Mouse (Mus musculus): ENCODE data around the gene Tcf20. TPM values are rescaled to one million over a fixed set of nuclear protein-coding genes. Genes with fewer than 3 reads are reported as not detected.
A peak's percentile ranks its signal among the peaks of the same experiment; 100 is the strongest.

Tcf20 gene
- polyA plus RNA-seq, 1 experiment from 2014 or later: 8.6 TPM

DNA sequence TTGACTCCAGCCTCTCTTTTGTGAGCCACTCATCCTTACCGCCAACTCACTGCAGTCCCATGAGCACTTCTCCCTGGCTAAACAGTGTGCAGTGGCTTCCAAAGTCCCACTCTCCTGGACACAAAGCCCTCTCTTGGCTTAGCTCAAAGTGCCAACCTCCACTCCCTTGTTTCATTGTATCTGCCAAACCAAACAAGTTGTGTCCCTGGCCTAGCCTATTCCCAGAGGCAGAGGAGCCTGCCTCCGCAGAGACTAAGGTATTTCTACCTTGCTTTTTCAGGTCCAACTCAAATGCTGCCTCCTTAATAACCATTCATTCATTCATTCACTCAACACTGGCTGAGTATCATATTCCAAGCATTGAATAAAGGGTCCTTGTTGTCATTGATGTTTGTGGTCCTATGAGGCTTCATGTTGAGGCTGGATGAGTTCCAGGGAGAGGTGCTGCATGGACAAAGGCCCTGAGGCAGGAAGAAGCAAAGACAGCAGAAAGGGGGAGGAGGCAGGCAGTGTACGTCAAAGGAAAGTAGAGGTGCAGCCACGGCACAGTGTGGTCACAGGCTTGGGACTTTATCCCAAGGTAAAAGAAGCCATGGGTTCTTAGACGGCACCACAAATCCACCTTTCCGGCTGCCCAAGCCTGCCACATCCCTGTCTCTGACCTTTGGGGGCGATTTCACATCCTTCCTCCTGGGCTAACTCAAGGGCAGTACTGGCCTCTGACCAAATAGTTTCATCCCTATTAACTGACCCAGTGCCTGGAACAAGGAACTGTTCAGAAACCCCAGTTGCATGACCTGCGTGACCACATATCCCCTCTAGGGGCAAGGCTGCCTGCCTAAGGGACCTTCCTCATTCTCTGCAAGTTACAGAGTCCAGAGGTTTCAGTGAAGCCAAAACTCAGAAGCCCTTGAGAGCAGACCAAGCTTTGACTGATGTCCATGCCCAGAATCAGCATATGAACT, 82.0 kb downstream of the Tcf20 start:
- H3K9me3 ChIP-seq: no peaks in the 10 kb centered on the region
- H3K4me2 ChIP-seq: no peak overlapping the region
- H3K27me3 ChIP-seq (replicated peaks): no peaks in the 10 kb centered on the region
- peaks cover 18% of the 10 kb centered on the region for H3K4me1 ChIP-seq
- ATAC-seq (ENCODE audit: insufficient read depth, low FRiP score, low read depth): no peak
- H3K4me3 ChIP-seq (replicated peaks): no peak overlapping the region
- no peak overlapping the region for H3K27ac ChIP-seq
- no peak overlapping the region for H3K9ac ChIP-seq
- WGBS: 78% methylated on average over 8 of the region's 8 CpGs
- H3K36me3 ChIP-seq: no peaks in the 10 kb centered on the region

DNA sequence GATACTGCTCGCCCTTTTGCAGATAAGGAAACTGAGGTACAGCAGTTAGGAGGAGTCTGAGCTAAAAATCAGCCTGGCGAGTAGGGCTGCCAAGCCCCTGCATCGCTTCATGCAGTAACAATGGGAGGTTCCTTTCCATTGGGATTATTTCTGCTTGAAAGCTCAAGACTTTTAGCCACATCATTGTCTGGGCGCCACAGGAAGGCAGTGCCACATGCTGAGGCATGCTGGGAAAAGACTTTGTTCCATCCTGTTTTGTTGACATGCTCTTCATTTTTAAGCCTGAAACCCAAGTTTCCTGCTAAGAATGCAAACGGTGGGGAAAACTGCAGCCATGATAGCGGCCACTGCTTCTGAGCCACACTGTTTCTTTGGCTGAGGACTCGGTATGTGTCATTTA, 83.1 kb downstream of the Tcf20 start:
- Histone ChIP-seq H3K36me3 (no peaks in the 10 kb centered on the region), H3K4me2 (no peak overlapping the region), H3K27ac (no peak overlapping the region), H3K4me3 (replicated peaks) (no peak overlapping the region), H3K4me1 (peaks cover 27% of the 10 kb centered on the region), H3K27me3 (replicated peaks) (no peaks in the 10 kb centered on the region), H3K9me3 (no peaks in the 10 kb centered on the region), H3K9ac (no peak overlapping the region)
- no peak for ATAC-seq (ENCODE audit: insufficient read depth, low FRiP score, low read depth)
- WGBS: 63% methylated on average over 7 of the region's 7 CpGs

DNA sequence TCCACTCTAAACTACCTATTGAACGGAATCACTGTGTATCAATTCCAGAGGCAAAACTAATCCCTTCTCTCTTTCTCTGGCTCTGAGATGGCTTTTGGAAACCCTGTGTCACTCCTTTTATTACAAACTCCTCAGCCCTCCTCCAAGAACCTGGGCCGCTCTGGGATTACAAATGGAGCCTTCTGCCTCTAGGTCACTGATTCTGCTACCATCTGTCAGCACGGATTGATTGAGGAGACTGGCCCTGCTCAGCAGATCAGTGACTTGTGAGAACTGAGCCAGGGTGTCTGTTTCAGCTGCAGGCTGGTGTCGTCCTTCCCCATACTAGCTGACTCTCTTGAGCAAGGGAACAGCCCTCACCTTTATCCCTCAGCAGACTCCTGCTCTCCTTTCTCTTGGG, 85.2 kb downstream of the Tcf20 start:
- H3K36me3 ChIP-seq: no peaks in the 10 kb centered on the region
- H3K27me3 ChIP-seq (replicated peaks): no peaks in the 10 kb centered on the region
- H3K4me2 ChIP-seq: no peak overlapping the region
- H3K27ac ChIP-seq: no peak overlapping the region
- no peaks in the 10 kb centered on the region for H3K9me3 ChIP-seq
- no peak overlapping the region for H3K4me3 ChIP-seq (replicated peaks)
- no peak overlapping the region for H3K9ac ChIP-seq
- peaks cover 35% of the 10 kb centered on the region for H3K4me1 ChIP-seq
- 54% methylated on average over 4 of the region's 4 CpGs for WGBS
- ATAC-seq (ENCODE audit: insufficient read depth, low FRiP score, low read depth): no peak

DNA sequence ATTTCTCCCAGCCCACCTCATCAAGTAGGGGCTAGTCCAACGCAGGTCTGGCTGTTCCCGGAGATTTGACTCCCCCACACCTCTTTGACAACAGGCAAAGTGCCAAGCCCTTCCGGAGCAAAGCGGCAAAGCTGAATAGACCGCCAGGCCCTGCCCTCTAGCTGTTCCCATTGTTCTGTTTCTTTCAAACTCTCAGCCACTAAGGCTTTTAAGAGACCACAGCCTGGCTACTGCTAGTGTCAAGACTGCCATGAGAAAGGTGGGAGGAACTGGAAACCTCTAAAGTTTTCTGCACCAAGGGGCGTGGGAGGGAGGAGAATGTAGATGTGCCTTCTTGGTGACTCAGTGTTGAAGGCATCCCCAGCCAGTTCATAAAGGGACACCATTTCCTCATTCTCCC, 86.4 kb downstream of the Tcf20 start:
- Histone ChIP-seq H3K4me2 (no peak overlapping the region), H3K36me3 (no peaks in the 10 kb centered on the region), H3K27ac (no peak overlapping the region), H3K4me3 (replicated peaks) (no peak overlapping the region), H3K9ac (no peak overlapping the region), H3K4me1 (peaks cover 31% of the 10 kb centered on the region), H3K9me3 (no peaks in the 10 kb centered on the region), H3K27me3 (replicated peaks) (no peaks in the 10 kb centered on the region)
- 29% methylated on average over 6 of the region's 6 CpGs for WGBS
- ATAC-seq (ENCODE audit: insufficient read depth, low FRiP score, low read depth): no peak

DNA sequence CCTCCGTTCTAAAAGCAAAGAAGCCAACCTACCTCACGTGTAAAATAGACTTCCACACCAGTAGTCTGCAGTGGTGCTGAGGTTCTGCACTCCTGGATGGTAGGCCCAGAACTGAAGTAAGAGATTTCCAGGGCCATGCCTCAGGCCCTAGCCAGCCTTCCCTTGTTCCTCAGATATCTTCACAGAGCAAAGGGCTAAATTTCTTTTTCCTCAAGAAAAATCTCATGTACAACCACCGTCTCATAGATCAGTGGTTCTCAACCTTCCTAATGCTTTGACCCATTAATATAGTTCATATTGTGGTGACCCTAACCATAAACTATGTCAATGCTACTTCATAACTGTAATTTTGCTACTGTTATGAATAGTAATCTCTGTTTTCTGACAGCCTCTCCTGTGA, 87.3 kb downstream of the Tcf20 start:
- no peak for ATAC-seq (ENCODE audit: insufficient read depth, low FRiP score, low read depth)
- no peaks in the 10 kb centered on the region for H3K36me3 ChIP-seq
- H3K9ac ChIP-seq: no peak overlapping the region
- H3K4me2 ChIP-seq: peak overlapping the region; percentile 83
- 34% methylated on average over 3 of the region's 3 CpGs for WGBS
- no peaks in the 10 kb centered on the region for H3K9me3 ChIP-seq
- H3K4me3 ChIP-seq (replicated peaks): peak overlapping the region; percentile 90
- H3K27ac ChIP-seq: peak overlapping the region; percentile 61; the same call in 1 of the 2 replicates
- H3K4me1 ChIP-seq: peaks cover 31% of the 10 kb centered on the region
- no peaks in the 10 kb centered on the region for H3K27me3 ChIP-seq (replicated peaks)

DNA sequence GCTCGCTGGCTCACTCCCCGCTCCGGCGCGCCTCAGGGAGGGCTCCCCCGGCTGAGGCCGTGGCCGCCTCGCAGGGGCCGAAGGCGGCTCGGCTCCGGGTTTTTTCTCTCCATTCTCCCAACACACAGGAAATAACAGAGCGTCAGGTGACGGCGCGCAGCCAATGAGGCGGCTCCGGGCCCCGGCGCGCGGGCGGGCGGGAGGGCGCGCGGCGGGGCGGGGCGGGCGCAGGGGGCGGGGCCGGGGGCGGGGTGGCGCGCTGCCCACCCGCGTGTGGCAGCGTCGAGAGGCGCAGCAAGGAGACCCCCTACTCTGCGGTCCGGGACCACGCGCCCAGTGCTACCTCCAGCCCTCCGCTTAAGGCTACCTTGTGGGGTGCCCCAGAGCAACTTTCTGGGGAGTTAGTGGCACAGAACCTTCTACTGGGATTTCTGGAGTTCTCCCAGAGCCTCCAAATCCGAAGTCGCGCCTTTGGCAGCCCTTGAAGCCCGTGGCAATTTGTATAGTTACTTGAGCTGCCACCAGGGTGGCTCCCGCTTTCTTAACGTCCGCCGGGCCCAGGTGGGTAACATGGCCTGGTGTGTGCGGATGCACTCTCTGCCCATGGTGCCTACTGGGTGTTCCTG, 87.9 kb downstream of the Tcf20 start:
- WGBS: 1% methylated on average over 31 of the region's 56 CpGs
- peaks cover 31% of the 10 kb centered on the region for H3K4me1 ChIP-seq
- peak; percentile 89 for ATAC-seq (ENCODE audit: insufficient read depth, low FRiP score, low read depth)
- peak overlapping the region; percentile 83 for H3K4me2 ChIP-seq
- no peaks in the 10 kb centered on the region for H3K9me3 ChIP-seq
- H3K27ac ChIP-seq: peak overlapping the region; percentile 92
- no peaks in the 10 kb centered on the region for H3K36me3 ChIP-seq
- no peaks in the 10 kb centered on the region for H3K27me3 ChIP-seq (replicated peaks)
- peak overlapping the region; percentile 90 for H3K4me3 ChIP-seq (replicated peaks)
- peak overlapping the region; percentile 82 for H3K9ac ChIP-seq

DNA sequence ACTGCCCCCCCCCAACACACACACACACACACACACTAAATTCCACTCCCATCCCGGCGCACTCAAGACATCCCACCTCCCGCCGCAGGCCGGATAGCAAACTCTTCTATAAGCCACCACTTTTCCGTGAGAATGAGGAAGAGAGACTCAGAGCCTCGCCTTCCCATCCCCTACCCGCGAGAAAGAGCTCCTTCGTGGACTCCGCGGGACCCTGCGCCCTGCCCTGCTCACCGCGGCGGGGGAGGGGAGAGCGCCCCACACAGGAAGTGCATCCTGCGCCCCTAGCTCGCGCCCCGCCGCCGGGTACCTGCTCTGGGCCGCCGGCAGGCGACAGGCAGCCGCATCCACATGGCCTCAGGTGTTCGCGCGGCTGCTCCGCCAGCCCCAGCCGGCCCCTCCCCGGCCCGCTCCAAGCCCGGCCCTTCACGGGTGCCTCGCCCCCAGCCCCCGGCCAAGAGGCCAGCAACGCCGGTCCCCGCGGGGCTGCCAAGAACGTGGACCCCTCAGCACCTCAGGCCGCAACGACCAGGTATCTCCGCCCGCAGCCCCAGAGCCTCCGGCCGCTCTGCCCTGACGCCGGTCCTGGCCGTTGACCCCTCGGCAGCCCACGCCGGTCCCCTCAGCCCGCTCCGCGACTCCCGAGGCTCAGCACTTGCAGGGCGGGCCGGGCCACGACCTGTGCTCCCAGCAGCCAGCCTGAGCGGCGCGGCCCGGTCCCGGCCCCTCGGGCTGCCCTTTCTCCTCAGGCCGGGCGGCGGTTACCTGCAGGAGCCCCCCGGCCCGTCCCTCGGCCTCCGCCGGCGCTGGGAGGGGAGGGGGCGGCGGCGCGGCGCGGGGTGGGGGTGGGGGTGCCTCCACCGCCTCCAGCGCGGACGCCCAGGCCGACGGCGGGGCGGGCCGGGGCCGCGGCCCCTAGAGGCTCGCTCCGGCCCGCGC, 88.7 kb downstream of the Tcf20 start:
- peaks cover 31% of the 10 kb centered on the region for H3K4me1 ChIP-seq
- WGBS: under 1% methylated on average over 86 of the region's 98 CpGs
- H3K4me3 ChIP-seq (replicated peaks): peak overlapping the region; percentile 90
- H3K9me3 ChIP-seq: no peaks in the 10 kb centered on the region
- ATAC-seq (ENCODE audit: insufficient read depth, low FRiP score, low read depth): peak; percentile 77
- H3K27ac ChIP-seq: peak overlapping the region; percentile 92
- H3K9ac ChIP-seq: peak overlapping the region; percentile 82
- H3K4me2 ChIP-seq: peak overlapping the region; percentile 83
- H3K27me3 ChIP-seq (replicated peaks): no peaks in the 10 kb centered on the region
- no peaks in the 10 kb centered on the region for H3K36me3 ChIP-seq

DNA sequence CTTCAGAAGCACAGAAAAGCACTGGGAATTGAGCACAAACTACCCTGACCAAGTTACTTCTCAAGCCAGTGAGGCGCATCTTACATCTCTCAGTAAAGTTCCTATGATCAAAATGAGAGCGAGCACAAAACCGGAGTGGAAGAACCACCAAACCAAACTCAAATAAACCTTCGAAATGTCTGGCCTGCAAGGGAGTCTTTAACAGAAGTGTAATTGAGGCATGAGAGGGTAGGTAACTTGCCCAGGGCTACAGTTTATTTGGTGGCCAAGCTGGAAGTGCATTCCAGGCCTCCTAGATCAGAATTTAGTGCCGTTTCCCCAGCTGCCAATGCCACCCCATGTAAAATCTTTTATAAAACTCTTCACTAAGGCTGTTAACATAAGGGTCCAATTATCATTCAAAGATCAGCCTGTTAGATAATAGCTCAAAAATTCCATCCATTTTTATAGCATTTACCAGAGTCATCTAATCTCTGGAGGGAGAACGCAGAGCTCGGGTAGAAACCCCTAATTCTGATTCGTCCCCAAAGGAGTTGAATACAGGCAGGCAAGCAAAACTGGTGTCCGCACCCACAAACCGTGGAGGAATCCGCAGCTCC, 89.4 kb downstream of the Tcf20 start:
- no peak for ATAC-seq (ENCODE audit: insufficient read depth, low FRiP score, low read depth)
- peak overlapping the region; percentile 82 for H3K9ac ChIP-seq
- no peaks in the 10 kb centered on the region for H3K36me3 ChIP-seq
- no peaks in the 10 kb centered on the region for H3K27me3 ChIP-seq (replicated peaks)
- peaks cover 31% of the 10 kb centered on the region for H3K4me1 ChIP-seq
- peak overlapping the region; percentile 83 for H3K4me2 ChIP-seq
- H3K4me3 ChIP-seq (replicated peaks): peak overlapping the region; percentile 90
- no peak overlapping the region for H3K27ac ChIP-seq
- WGBS: 19% methylated on average over 11 of the region's 11 CpGs
- no peaks in the 10 kb centered on the region for H3K9me3 ChIP-seq

DNA sequence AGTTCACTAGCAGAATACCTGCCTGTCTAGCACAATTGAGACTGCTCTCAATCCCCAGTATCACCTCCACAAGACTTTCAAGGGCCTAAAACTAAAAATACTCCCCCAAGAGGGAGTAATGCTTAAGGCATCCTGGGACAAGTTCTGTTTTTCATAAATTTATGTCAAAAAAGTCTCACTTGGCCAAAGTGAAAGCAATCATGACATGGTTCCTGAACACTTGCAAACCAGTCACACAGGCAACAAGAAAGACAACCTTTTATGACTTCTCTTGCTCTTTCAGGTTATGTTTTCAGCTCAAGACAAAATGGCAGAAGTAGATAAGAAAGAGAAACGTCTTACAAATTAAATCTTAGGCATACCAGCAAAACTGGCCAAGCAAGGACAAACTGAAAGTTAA, 91.3 kb downstream of the Tcf20 start:
- WGBS: 58% methylated on average over 1 of the region's 1 CpGs
- peaks cover 24% of the 10 kb centered on the region for H3K4me1 ChIP-seq
- H3K9ac ChIP-seq: no peak overlapping the region
- no peak for ATAC-seq (ENCODE audit: insufficient read depth, low FRiP score, low read depth)
- no peaks in the 10 kb centered on the region for H3K36me3 ChIP-seq
- no peaks in the 10 kb centered on the region for H3K27me3 ChIP-seq (replicated peaks)
- H3K4me2 ChIP-seq: no peak overlapping the region
- no peak overlapping the region for H3K4me3 ChIP-seq (replicated peaks)
- no peak overlapping the region for H3K27ac ChIP-seq
- no peaks in the 10 kb centered on the region for H3K9me3 ChIP-seq

DNA sequence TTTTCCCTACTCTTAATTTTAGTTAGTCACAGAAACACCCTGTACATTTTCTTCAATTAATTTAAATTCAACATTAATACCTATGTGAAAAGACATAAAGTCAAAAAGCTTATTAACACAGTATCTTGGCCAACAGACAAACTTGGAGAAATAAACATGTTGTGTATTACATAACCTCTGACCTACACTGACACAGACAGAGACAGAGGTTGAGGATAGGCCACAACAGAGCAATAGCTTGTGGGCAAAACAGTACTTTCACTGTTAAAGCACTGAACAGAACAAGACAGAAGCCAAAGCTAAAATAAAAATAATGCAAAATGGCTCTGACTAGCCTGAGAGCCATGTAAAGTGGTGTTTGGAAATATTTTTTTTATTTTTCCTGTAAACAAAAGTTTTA, 97.2 kb downstream of the Tcf20 start:
- Histone ChIP-seq H3K36me3 (no peaks in the 10 kb centered on the region), H3K9me3 (no peaks in the 10 kb centered on the region), H3K4me1 (peaks cover 4% of the 10 kb centered on the region; the same call in 1 of the 2 replicates), H3K4me2 (no peak overlapping the region), H3K9ac (no peak overlapping the region), H3K27ac (no peak overlapping the region), H3K27me3 (replicated peaks) (no peaks in the 10 kb centered on the region), H3K4me3 (replicated peaks) (no peak overlapping the region)
- ATAC-seq (ENCODE audit: insufficient read depth, low FRiP score, low read depth): no peak

DNA sequence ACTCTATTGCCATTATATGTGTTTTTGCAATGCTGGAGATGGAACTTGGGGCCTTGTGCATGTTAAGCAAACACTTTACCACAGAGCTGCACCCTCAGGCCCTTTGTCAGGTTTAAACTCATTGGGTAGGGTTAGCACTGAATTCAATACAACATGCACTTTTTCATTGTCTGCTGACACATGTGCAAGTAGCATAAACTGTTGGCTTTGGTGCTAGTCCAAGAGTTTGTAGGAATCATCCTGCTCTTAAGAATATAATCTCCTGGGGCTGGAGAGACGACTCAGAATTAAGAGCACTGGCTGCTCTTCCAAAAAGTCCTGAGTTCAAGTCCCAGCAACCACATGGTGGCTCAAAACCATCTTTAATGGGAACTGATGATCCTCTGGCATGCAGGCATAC, 98.2 kb downstream of the Tcf20 start:
- Histone ChIP-seq H3K27ac (no peak overlapping the region), H3K9me3 (no peaks in the 10 kb centered on the region), H3K9ac (no peak overlapping the region), H3K27me3 (replicated peaks) (no peaks in the 10 kb centered on the region), H3K36me3 (no peaks in the 10 kb centered on the region), H3K4me2 (no peak overlapping the region), H3K4me3 (replicated peaks) (no peak overlapping the region), H3K4me1 (peaks cover 4% of the 10 kb centered on the region; the same call in 1 of the 2 replicates)
- no peak for ATAC-seq (ENCODE audit: insufficient read depth, low FRiP score, low read depth)
- 24% methylated on average over 1 of the region's 1 CpGs for WGBS
